Mouse (Mus musculus) hindbrain, embryonic 16.5 days (tissue): ENCODE data around the gene Gm11639. TPM values are rescaled to one million over a fixed set of nuclear protein-coding genes. Genes with fewer than 3 reads are reported as not detected.

Source experiments
- ATAC-seq: fragments of 200-750 bp; cut with Nextera tagmentation; 2 replicates; pipeline ENCODE4 v1.8.0; 2017; ENCODE audit warnings: moderate TSS enrichment, moderate library complexity
- H3K27ac ChIP-seq: fragments of 300-500 bp; sonication (generic); 2 replicates; pipeline ENCODE4 v1.5.1; 2014; ENCODE audit warnings: low read depth, mild to moderate bottlenecking, control low read depth, low read length, moderate library complexity
- H3K27me3 ChIP-seq: fragments of 300-500 bp; sonication (generic); replicated peaks from 2 replicates; pipeline ENCODE4 v1.6.1; 2014; ENCODE audit warnings: low read length; ENCODE audit not compliant: control insufficient read depth, insufficient read depth
- H3K36me3 ChIP-seq: fragments of 300-500 bp; sonication (generic); 2 replicates; pipeline ENCODE4 v1.6.1; 2014; ENCODE audit warnings: mild to moderate bottlenecking, low read length, moderate library complexity, mixed read lengths; ENCODE audit not compliant: control insufficient read depth, insufficient read depth
- H3K4me1 ChIP-seq: fragments of 300-500 bp; sonication (generic); 2 replicates; pipeline ENCODE4 v1.6.1; 2014; ENCODE audit warnings: low read depth, low read length; ENCODE audit not compliant: control insufficient read depth, insufficient read depth
- H3K4me2 ChIP-seq: fragments of 300-500 bp; sonication (generic); 2 replicates; pipeline ENCODE4 v1.6.1; 2014; ENCODE audit warnings: mild to moderate bottlenecking, low read length, control low read depth, moderate library complexity
- H3K4me3 ChIP-seq: fragments of 300-500 bp; sonication (generic); 2 replicates; pipeline ENCODE4 v1.5.1; 2014; ENCODE audit warnings: mild to moderate bottlenecking, low read length, control low read depth, moderate library complexity
- H3K9ac ChIP-seq: fragments of 300-500 bp; sonication (generic); 2 replicates; pipeline ENCODE4 v1.6.1; 2014; ENCODE audit warnings: low read depth, mild to moderate bottlenecking, control low read depth, low read length, moderate library complexity
- H3K9me3 ChIP-seq: fragments of 300-500 bp; sonication (generic); 2 replicates; pipeline ENCODE4 v1.6.1; 2014; ENCODE audit warnings: mild to moderate bottlenecking, low read length, moderate library complexity; ENCODE audit not compliant: control insufficient read depth
- WGBS: fragments of 180-500 bp; shearing (Covaris S2); extraction: QIAGEN DNeasy Blood & Tissue Kit; methylation state at CpG from one replicate; pipeline ENCODE4 v1.1.7; 2014; 5-methylcytosine and 5-hydroxymethylcytosine counted together
- polyA plus RNA-seq: library from polyadenylated mRNA; unstranded; fragments of >200 nt; fragmentation: Nextera tagmentation; extraction: Ambion mirVana; gene quantifications from 2 replicates; pipeline ENCODE4 v1.2.1, GENCODE M21; 2015

The Gm11639 gene
- polyA plus RNA-seq, 1 experiment from 2014 or later: 0.04 TPM

DNA sequence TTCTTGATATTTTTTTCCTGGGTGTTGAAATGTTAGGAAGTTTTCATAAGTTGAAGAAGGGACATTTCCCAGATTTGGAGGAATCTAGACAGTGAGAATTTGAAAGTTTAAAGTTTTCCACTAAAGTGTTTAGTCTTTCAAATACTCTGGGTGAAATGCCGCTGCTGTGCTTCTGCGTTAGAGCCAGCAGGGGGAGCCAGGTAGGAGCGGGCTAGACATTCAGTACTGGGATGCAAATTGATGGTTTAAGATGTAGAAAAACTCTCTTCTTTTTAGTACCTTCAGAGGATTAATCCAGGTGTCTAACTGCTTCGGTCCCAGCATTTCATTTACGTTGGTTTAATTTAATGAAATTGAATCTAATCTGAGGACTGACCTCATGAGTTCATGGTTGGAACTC is 82.6 kb downstream of the Gm11639 start:
- WGBS: 9% methylated on average over 5 of the region's 5 CpGs
- Histone ChIP-seq H3K4me2 (no peak overlapping the region), H3K27me3 (no peaks in the 10 kb centered on the region), H3K9ac (no peak overlapping the region), H3K36me3 (no peaks in the 10 kb centered on the region), H3K9me3 (no peaks in the 10 kb centered on the region), H3K4me1 (no peaks in the 10 kb centered on the region), H3K4me3 (no peak overlapping the region), H3K27ac (no peak overlapping the region)
- no peak for ATAC-seq

- no peaks in the 10 kb centered on the region for H3K9me3 ChIP-seq
- no peaks in the 10 kb centered on the region for H3K27me3 ChIP-seq
- no peak overlapping the region for H3K4me2 ChIP-seq
- no peak overlapping the region for H3K27ac ChIP-seq
- no peak for ATAC-seq
- H3K4me1 ChIP-seq: no peaks in the 10 kb centered on the region
- H3K4me3 ChIP-seq: no peak overlapping the region
- H3K9ac ChIP-seq: no peak overlapping the region
- WGBS: 55% methylated on average over 2 of the region's 2 CpGs
- H3K36me3 ChIP-seq: no peaks in the 10 kb centered on the region
These were observed 93.3 kb downstream of the Gm11639 start for GRCm38 (mm10) chr11:104778796-104779195.

DNA sequence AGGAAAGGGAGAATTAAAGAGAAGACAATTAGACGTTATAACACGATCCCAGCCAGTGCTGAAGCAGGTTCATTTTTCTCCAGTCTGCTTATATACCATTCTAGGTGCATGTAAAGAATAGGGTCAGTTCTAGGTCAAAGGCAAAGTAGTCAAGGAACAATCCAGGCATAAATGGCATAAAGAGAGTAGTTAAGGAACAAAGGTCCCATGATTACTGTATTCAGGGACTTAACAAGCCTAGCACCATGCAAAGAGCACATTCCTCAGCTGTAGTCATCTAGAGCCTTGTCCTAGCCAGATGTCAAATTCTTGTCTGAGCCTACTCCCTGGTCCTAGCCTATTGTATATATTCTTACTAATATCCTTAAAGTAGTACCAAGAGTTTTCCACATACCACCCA is 259.2 kb downstream of the Gm11639 start:
- no peak for ATAC-seq
- Histone ChIP-seq H3K36me3 (no peaks in the 10 kb centered on the region), H3K4me1 (no peaks in the 10 kb centered on the region), H3K27ac (no peak overlapping the region), H3K9ac (no peak overlapping the region), H3K4me2 (no peak overlapping the region), H3K4me3 (no peak overlapping the region), H3K9me3 (no peaks in the 10 kb centered on the region), H3K27me3 (no peaks in the 10 kb centered on the region)
- 83% methylated on average over 2 of the region's 2 CpGs for WGBS

GRCm38 (mm10) chr11:104952349-104952748 is 266.8 kb downstream of the Gm11639 start:
- Histone ChIP-seq H3K4me2 (no peak overlapping the region), H3K27me3 (no peaks in the 10 kb centered on the region), H3K4me1 (no peaks in the 10 kb centered on the region), H3K4me3 (no peak overlapping the region), H3K9me3 (no peaks in the 10 kb centered on the region), H3K27ac (no peak overlapping the region), H3K36me3 (no peaks in the 10 kb centered on the region), H3K9ac (no peak overlapping the region)
- no peak for ATAC-seq
- WGBS: 73% methylated on average over 4 of the region's 4 CpGs

GRCm38 (mm10) chr11:104967862-104968261 is 282.4 kb downstream of the Gm11639 start:
- WGBS: 90% methylated on average over 1 of the region's 1 CpGs
- Histone ChIP-seq H3K9ac (no peak overlapping the region), H3K27me3 (no peaks in the 10 kb centered on the region), H3K36me3 (no peaks in the 10 kb centered on the region), H3K4me3 (no peak overlapping the region), H3K9me3 (no peaks in the 10 kb centered on the region), H3K4me1 (no peaks in the 10 kb centered on the region), H3K27ac (no peak overlapping the region), H3K4me2 (no peak overlapping the region)
- ATAC-seq: no peak

- Histone ChIP-seq H3K27ac (no peak overlapping the region), H3K27me3 (no peaks in the 10 kb centered on the region), H3K4me1 (no peaks in the 10 kb centered on the region), H3K4me2 (no peak overlapping the region), H3K36me3 (no peaks in the 10 kb centered on the region), H3K9ac (no peak overlapping the region), H3K4me3 (no peak overlapping the region), H3K9me3 (no peaks in the 10 kb centered on the region)
- 93% methylated on average over 2 of the region's 2 CpGs for WGBS
- no peak for ATAC-seq
These were observed 282.9 kb downstream of the Gm11639 start for GRCm38 (mm10) chr11:104968388-104968787.

GRCm38 (mm10) chr11:104971322-104971721 is 285.8 kb downstream of the Gm11639 start:
- H3K4me3 ChIP-seq: no peak overlapping the region
- no peaks in the 10 kb centered on the region for H3K27me3 ChIP-seq
- no peak overlapping the region for H3K27ac ChIP-seq
- no peaks in the 10 kb centered on the region for H3K9me3 ChIP-seq
- H3K36me3 ChIP-seq: no peaks in the 10 kb centered on the region
- no peak overlapping the region for H3K4me2 ChIP-seq
- no peak overlapping the region for H3K9ac ChIP-seq
- ATAC-seq: no peak
- H3K4me1 ChIP-seq: no peaks in the 10 kb centered on the region
- WGBS: 3% methylated on average over 4 of the region's 4 CpGs

DNA sequence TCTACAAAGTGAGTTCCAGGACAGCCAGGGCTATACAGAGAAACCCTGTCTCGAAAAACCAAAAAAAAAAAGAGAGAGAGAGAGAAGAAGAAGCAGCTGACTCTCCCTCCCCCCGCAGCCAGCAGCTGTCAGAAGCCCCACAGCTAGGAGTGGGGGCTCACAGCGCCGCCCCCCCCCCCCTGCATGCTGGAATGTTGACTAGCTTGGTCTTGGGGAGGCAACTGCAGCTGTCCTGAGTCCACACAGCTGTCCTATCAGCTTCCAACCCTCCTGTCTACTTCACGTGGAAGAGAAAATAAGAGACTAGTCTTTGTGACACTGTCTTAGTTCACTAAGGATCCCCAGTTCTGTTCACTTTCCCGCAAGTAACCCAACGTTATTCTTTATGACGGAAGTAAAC is 287.0 kb downstream of the Gm11639 start:
- H3K27me3 ChIP-seq: no peaks in the 10 kb centered on the region
- H3K9ac ChIP-seq: no peak overlapping the region
- H3K4me2 ChIP-seq: no peak overlapping the region
- WGBS: 86% methylated on average over 6 of the region's 8 CpGs
- no peaks in the 10 kb centered on the region for H3K9me3 ChIP-seq
- H3K4me1 ChIP-seq: no peaks in the 10 kb centered on the region
- ATAC-seq: no peak
- H3K27ac ChIP-seq: no peak overlapping the region
- no peak overlapping the region for H3K4me3 ChIP-seq
- no peaks in the 10 kb centered on the region for H3K36me3 ChIP-seq

DNA sequence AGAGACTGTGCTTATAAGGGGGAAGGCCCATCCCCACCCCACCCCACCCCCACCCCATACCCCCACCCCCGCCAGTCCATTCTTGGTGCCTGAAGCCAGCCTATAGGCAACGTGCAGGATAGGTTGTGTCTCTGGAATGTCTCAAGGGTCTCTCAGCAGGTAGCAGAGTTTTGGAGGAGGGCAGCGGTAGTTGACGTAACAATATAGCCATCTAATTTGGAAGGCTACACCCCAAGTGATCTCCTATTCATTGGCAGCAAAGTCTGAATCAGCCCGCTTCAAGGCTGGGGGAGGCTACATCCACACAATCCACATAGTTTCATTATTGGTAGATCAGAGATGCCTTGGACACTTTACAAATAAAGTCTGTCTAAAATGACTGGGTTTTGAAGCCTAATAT is 292.5 kb downstream of the Gm11639 start:
- ATAC-seq: no peak
- Histone ChIP-seq H3K4me1 (no peaks in the 10 kb centered on the region), H3K4me3 (no peak overlapping the region)

More for the DNA sequence above, 292.5 kb downstream of the Gm11639 start:
- no peak overlapping the region for H3K9ac ChIP-seq
- H3K9me3 ChIP-seq: no peaks in the 10 kb centered on the region
- no peaks in the 10 kb centered on the region for H3K36me3 ChIP-seq
- 69% methylated on average over 5 of the region's 5 CpGs for WGBS
- no peaks in the 10 kb centered on the region for H3K27me3 ChIP-seq
- no peak overlapping the region for H3K4me2 ChIP-seq
- no peak overlapping the region for H3K27ac ChIP-seq
